Mouse (Mus musculus) heart, postnatal 0 days (tissue): ENCODE results near the gene Krtap12-1. TPM values are rescaled to one million over a fixed set of nuclear protein-coding genes. Genes with fewer than 3 reads are reported as not detected.
"Not testable (repeated sequence)": the region's sequence is repeated elsewhere in the genome, so short reads cannot be mapped to it uniquely, and the experiment has no call there.

Experiments
- ATAC-seq: fragments of 200-750 bp; cut with Nextera tagmentation; 2 replicates; pipeline ENCODE4 v1.8.0; 2017; ENCODE audit warnings: low read depth, moderate number of reproducible peaks, moderate library complexity; ENCODE audit not compliant: insufficient read depth
- DNase-seq: peaks from one replicate; pipeline ENCODE4 v3.0.0-alpha.2; 2016; ENCODE audit warnings: low spot score
- H3K27ac ChIP-seq: fragments of 300-500 bp; sonication (generic); 2 replicates; pipeline ENCODE4 v1.5.1; 2014; ENCODE audit warnings: low read depth, mild to moderate bottlenecking
- H3K27me3 ChIP-seq: fragments of 300-500 bp; sonication (generic); 2 replicates; pipeline ENCODE4 v1.6.1; 2014; ENCODE audit warnings: low read length, mixed read lengths; ENCODE audit not compliant: control insufficient read depth, insufficient read depth
- H3K36me3 ChIP-seq: fragments of 300-500 bp; sonication (generic); replicated peaks from 2 replicates; pipeline ENCODE4 v1.6.1; 2014; ENCODE audit warnings: low read length, mixed read lengths; ENCODE audit not compliant: control insufficient read depth, insufficient read depth
- H3K4me1 ChIP-seq: fragments of 300-500 bp; sonication (generic); 2 replicates; pipeline ENCODE4 v1.6.1; 2014; ENCODE audit warnings: antibody characterized with exemption; ENCODE audit not compliant: control insufficient read depth, insufficient read depth
- H3K4me2 ChIP-seq: fragments of 300-500 bp; sonication (generic); 2 replicates; pipeline ENCODE4 v1.6.1; 2014; ENCODE audit warnings: low read depth, mild to moderate bottlenecking, low read length, moderate library complexity
- H3K4me3 ChIP-seq: fragments of 300-500 bp; sonication (generic); 2 replicates; pipeline ENCODE4 v1.5.1; 2014; ENCODE audit warnings: low read depth, low read length
- H3K9ac ChIP-seq: fragments of 300-500 bp; sonication (generic); replicated peaks from 2 replicates; pipeline ENCODE4 v1.6.1; 2014; ENCODE audit warnings: low read depth, low read length, mixed read lengths
- H3K9me3 ChIP-seq: fragments of 300-500 bp; sonication (generic); replicated peaks from 2 replicates; pipeline ENCODE4 v1.6.1; 2016; ENCODE audit warnings: low read length; ENCODE audit not compliant: control insufficient read depth
- CTCF ChIP-seq: IDR thresholded peaks from 2 replicates; pipeline ENCODE4 v1.5.1; 2016; ENCODE audit warnings: antibody characterized with exemption, control low read depth, low read depth
- EP300 ChIP-seq: IDR thresholded peaks from 2 replicates; pipeline ENCODE4 v1.6.1; 2016; ENCODE audit warnings: antibody characterized with exemption, low read depth
- WGBS: fragments of 180-500 bp; shearing (Covaris S2); extraction: QIAGEN DNeasy Blood & Tissue Kit; methylation state at CpG from one replicate; pipeline ENCODE4 v1.1.7; 2014; 5-methylcytosine and 5-hydroxymethylcytosine counted together
- polyA plus RNA-seq: library from polyadenylated mRNA; unstranded; fragments of >200 nt; fragmentation: Nextera tagmentation; extraction: Ambion mirVana; gene quantifications from 2 replicates; pipeline ENCODE4 v1.2.1, GENCODE M21; 2015
- total RNA-seq: library from RNA; depleted of rRNA; stranded (reverse); fragments of >200 nt; gene quantifications from 2 replicates; pipeline ENCODE4 v1.2.3, GENCODE M21; 2014; ENCODE audit warnings: low replicate concordance

The Krtap12-1 gene
- total and polyA plus RNA-seq, 2 experiments from 2014 or later: not detected

DNA sequence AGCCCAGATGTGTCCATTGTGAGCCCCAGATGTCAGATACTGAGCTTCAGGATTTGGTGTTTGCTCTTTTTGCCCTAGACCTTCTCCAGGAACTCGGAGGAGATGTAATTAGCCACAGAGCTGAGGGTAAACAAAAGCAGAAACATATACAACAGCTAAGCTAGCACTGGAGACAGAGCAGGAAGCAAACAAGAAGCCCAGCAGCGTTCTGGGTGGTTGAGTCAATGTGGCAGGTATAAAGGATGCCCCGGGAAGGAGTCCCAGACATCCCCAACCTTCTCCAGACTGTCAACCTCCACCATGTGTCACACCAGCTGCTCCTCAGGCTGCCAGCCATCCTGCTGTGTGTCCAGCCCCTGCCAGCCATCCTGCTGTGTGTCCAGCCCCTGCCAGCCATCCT lies 5.8 kb downstream of the Krtap12-1 start, which contains the start of gene Gm10100:
Gm10100 (plus strand) TSS at position 301 of the 400 bp plus-strand sequence.
- ATAC-seq (no peak), DNase-seq (no peak)
- Histone ChIP-seq H3K9me3 (no peaks in the 10 kb centered on the region), H3K27me3 (no peaks in the 10 kb centered on the region), H3K4me3 (no peak within 1 kb of the TSS), H3K36me3 (no peaks in the 10 kb centered on the region), H3K4me2 (no peak within 1 kb of the TSS), H3K27ac (no peak within 1 kb of the TSS), H3K4me1 (no peaks in the 10 kb centered on the region), H3K9ac (no peak within 1 kb of the TSS)
- TF ChIP-seq EP300: no peak
- 30% methylated on average over 3 of the region's 3 CpGs for WGBS

DNA sequence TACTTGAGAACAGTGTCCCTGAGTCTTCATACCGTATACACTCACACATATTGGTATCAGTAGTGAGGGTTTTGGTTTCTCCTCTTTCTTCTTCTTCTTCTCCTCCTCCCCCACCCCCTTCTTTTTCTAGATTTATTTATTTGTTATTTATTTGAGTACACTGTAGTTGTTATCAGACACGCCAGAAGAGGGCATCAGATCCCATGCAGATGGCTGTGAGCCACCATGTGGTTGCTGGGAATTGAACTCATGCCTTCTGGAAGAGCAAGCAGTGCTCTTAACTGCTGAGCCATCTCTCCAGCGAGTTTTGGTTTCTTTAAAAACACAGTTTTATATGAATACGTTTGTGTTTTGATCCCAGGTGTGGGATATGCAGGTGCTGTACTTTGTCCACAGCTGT lies 7.9 kb downstream of the Krtap12-1 start:
- TF ChIP-seq CTCF (no peak), EP300 (no peak)
- H3K9me3 ChIP-seq: no peaks in the 10 kb centered on the region
- H3K9ac ChIP-seq: no peak overlapping the region
- H3K4me3 ChIP-seq: no peak overlapping the region
- H3K36me3 ChIP-seq: no peaks in the 10 kb centered on the region
- no peak for ATAC-seq
- no peaks in the 10 kb centered on the region for H3K4me1 ChIP-seq
- H3K27me3 ChIP-seq: no peaks in the 10 kb centered on the region
- no peak for DNase-seq
- 59% methylated on average over 4 of the region's 4 CpGs for WGBS
- H3K4me2 ChIP-seq: no peak overlapping the region
- H3K27ac ChIP-seq: no peak overlapping the region

DNA sequence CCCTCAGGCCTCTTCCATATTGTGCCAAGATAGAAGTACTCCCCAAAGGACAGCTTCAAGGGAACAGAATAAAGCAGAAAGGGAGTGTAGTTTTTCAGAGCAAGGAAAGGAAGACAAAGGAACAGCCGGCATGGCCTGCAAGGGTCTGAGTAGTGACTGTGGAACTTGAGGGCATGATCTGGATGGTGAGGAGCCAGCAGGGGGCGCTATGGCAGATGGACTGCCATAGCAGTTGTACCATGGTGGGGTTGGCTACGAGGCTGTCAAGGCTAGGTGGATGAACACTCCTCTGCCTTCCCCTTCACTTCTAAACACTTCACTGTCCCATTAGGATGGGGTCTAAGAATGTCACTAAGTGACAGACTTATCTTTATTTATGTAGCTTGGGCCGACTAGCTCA lies 8.8 kb downstream of the Krtap12-1 start:
- ATAC-seq (no peak), DNase-seq (no peak)
- Histone ChIP-seq H3K4me3 (no peak overlapping the region), H3K4me2 (no peak overlapping the region), H3K4me1 (no peaks in the 10 kb centered on the region), H3K27me3 (no peaks in the 10 kb centered on the region), H3K9ac (no peak overlapping the region), H3K36me3 (no peaks in the 10 kb centered on the region), H3K9me3 (no peaks in the 10 kb centered on the region), H3K27ac (no peak overlapping the region)
- no peak; the same call in 1 of the 2 replicates for TF ChIP-seq CTCF
- no peak for TF ChIP-seq EP300
- WGBS: 49% methylated on average over 4 of the region's 4 CpGs

DNA sequence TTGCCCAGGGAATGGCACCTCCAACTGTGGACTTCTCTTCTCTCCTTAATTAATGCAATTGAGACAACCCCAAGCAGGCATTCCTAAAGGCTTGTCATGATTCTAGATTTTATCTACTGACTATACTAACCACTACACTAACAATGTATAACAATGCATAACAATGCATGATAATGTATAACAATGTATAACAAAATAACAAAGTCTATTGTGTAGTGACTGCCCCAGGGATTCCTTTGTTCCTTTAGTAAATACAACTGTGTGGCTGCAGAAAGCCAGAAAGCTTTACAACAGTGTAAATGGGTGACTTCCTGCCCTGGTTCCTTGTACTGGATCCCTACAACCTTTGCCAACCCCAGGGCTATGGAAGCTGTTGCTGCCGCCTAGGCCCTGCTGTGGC lies 15.5 kb downstream of the Krtap12-1 start:
- WGBS: 86% methylated on average over 1 of the region's 1 CpGs
- ATAC-seq: no peak

DNA sequence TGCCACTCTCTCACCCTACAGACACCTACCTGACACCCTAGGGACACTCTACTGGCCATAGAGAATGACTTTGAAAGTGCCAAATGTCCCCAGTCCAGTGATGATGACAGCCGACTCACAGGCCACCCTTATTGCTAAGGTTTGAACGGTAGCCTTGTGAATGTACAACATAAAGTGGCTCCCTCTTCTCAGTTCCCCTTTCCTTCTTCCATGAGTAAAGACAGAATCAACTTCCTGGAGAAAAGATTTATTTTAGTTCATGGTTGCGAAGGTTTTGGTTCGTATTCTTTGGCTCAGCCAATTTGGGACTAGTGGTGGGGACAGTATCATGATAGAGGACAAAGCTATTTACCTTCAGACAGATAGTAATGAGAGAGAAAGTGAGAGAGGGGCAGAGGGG lies 18.5 kb downstream of the Krtap12-1 start:
- ATAC-seq (no peak), DNase-seq (no peak)
- H3K27ac ChIP-seq: no peak overlapping the region
- no peak overlapping the region for H3K9ac ChIP-seq
- H3K9me3 ChIP-seq: no peaks in the 10 kb centered on the region; the same call in 1 of the 2 replicates
- TF ChIP-seq EP300 (no peak), CTCF (no peak)
- 76% methylated on average over 4 of the region's 4 CpGs for WGBS
- H3K4me1 ChIP-seq: no peaks in the 10 kb centered on the region
- H3K36me3 ChIP-seq: no peaks in the 10 kb centered on the region
- no peak overlapping the region for H3K4me3 ChIP-seq
- no peak overlapping the region for H3K4me2 ChIP-seq
- no peaks in the 10 kb centered on the region for H3K27me3 ChIP-seq

More for the DNA sequence above, 15.5 kb downstream of the Krtap12-1 start:
- Histone ChIP-seq H3K4me1 (no peaks in the 10 kb centered on the region), H3K27ac (no peak overlapping the region), H3K36me3 (no peaks in the 10 kb centered on the region), H3K4me3 (no peak overlapping the region), H3K9ac (no peak overlapping the region), H3K27me3 (no peaks in the 10 kb centered on the region), H3K4me2 (no peak overlapping the region), H3K9me3 (no peaks in the 10 kb centered on the region; the same call in 1 of the 2 replicates)
- no peak for DNase-seq
- TF ChIP-seq CTCF (no peak), EP300 (no peak)

DNA sequence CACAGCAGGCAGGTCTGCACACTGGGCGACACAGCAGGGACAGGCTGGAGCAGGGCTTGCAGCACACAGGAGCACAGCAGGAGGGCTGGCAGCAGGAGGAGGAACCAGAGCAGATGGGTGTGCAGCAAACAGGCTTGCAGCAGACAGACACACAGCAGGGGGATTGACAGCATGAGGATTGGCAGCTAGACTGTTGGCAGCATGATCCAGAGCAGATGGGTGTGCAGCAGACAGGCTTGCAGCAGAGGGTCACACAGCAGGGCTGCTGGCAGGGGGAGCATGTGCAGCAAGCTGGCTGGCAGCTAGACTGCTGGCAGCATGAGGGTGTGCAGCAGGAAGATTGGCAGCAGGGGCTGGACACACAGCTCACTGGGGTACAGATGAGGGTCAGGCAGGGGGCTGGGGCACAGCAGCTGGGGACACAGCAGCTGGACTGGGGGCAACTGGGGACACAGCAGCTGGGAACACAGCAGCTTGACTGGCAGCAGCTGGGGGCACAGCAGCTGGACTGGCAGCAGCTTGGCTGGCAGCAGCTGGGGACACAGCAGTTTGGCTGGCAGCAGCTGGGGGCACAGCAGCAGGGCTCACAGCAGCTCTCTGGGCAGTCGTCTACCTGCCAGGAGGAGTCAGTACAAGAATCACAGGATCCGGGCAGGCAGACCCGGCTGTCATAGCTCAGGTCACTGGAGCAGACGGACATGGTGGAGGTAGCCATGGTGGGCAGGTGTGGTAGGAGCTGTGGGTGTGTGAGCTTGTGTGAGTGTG lies 21.7 kb downstream of the Krtap12-1 start, which contains the start of gene Gm18596:
Gm18596 (minus strand) TSS at position 715 of the 765 bp plus-strand sequence.
- H3K36me3 ChIP-seq, ATAC-seq, H3K4me3 ChIP-seq, H3K9me3 ChIP-seq, H3K9ac ChIP-seq, H3K27me3 ChIP-seq, DNase-seq, H3K4me2 ChIP-seq, H3K27ac ChIP-seq, H3K4me1 ChIP-seq: not testable (repeated sequence)
- 53% methylated on average over 4 of the region's 5 CpGs for WGBS

DNA sequence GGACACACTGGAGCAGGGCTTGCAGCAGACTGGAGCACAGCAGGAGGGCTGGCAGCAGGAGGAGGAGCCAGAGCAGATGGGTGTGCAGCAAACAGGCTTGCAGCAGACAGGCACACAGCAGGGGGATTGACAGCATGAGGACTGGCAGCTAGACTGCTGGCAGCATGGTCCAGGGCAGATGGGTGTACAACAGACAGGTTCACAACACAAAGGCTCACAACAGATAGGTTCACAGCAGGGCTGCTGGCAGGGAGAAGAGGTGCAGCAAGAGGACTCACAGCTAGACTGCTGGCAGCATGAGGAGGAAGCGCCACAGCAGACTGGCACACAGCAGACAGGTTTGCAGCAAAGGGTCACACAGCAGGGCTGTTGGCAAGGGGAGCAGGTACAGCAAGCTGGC lies 30.3 kb downstream of the Krtap12-1 start:
- not testable (repeated sequence) for DNase-seq, H3K9me3 ChIP-seq, H3K27me3 ChIP-seq, H3K4me2 ChIP-seq, ATAC-seq, H3K4me3 ChIP-seq, H3K4me1 ChIP-seq, H3K9ac ChIP-seq, H3K27ac ChIP-seq, H3K36me3 ChIP-seq
- 53% methylated on average over 1 of the region's 1 CpGs for WGBS

DNA sequence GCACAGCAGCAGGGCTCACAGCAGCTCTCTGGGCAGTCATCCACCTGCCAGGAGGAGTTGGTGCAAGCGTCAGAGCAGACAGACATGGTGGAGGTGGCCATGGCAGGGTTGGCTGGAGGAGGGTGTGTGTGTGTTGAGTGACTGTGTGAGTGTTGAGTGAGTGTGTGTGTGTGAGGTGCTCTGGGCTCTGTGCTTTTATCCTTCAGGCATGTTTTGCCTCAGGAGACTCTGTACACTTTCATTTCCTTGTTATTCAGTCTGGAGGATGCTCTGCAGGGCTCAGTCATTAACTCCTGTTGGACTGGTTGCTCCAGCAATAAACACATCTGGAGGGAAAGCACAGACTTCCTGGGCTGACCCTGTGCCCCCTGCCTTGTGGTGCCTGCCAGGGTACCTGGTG lies 30.9 kb downstream of the Krtap12-1 start, which contains the start of gene Gm9736:
Gm9736 (minus strand) TSS at position 101 of the 400 bp plus-strand sequence.
- ATAC-seq, H3K9ac ChIP-seq, H3K4me2 ChIP-seq, H3K27ac ChIP-seq, H3K9me3 ChIP-seq, H3K36me3 ChIP-seq, H3K4me3 ChIP-seq, H3K27me3 ChIP-seq, H3K4me1 ChIP-seq, DNase-seq: not testable (repeated sequence)
- WGBS: 13% methylated on average over 1 of the region's 1 CpGs
